Mouse (Mus musculus) heart, postnatal 0 days (tissue): ENCODE data around the gene Arap1.

ENCODE experiments used
- CTCF ChIP-seq: IDR thresholded peaks from 2 replicates; pipeline ENCODE4 v1.5.1; 2016; ENCODE audit warnings: antibody characterized with exemption, control low read depth, low read depth
- EP300 ChIP-seq: IDR thresholded peaks from 2 replicates; pipeline ENCODE4 v1.6.1; 2016; ENCODE audit warnings: antibody characterized with exemption, low read depth

GRCm38 (mm10) chr7:101393015-101393414 lies 45.1 kb downstream of the Arap1 start:
- TF ChIP-seq CTCF (no peak), EP300 (no peak)
